8 mouse cellular contexts compared by ENCODE assay signal in the genomic region with DNA sequence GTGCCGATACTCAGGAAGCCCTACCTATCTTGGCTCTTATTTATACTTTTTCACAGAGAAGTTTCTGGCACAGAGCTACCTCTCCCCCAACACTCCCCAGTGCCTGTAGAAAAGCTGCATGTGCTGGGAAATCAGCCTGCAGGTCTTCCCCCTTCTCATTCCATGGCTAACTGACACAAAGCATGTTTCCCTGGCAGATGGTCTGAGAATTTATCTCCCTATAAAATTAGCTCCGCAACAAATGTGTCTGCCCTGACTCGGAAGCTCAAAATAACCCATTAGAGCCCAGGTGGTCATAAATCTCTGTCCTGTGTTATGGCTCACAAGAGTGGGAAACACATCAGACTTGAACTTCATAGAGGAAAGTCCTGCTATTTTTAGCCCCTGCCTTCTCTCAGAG.
DNase-seq lines count a peak whose midpoint lies in the region; ATAC-seq lines count a peak whose summit lies in the region.

No protein-coding gene starts in this region.

- no peaks in the 10 kb centered on the region for H3K36me3 ChIP-seq in kidney, embryonic 15.5 days
- H3K36me3 ChIP-seq in heart, embryonic 14.5 days (ENCODE audit: control insufficient read depth, insufficient read depth, low read length) = no peaks in the 10 kb centered on the region
- H3K36me3 ChIP-seq in midbrain, embryonic 16.5 days (ENCODE audit: control insufficient read depth, insufficient read depth, low read length) = no peaks in the 10 kb centered on the region

- H3K4me2 ChIP-seq in kidney, embryonic 15.5 days = no peak overlapping the region
- peak overlapping the region; percentile 56 for H3K4me2 ChIP-seq in heart, embryonic 14.5 days (ENCODE audit: low read length)
- no peak overlapping the region for H3K4me2 ChIP-seq in midbrain, embryonic 16.5 days (ENCODE audit: low read length)

- 14% methylated on average over 3 of the region's 3 CpGs for WGBS in kidney, embryonic 15.5 days
- 3% methylated on average over 3 of the region's 3 CpGs for WGBS in heart, embryonic 14.5 days
- 37% methylated on average over 3 of the region's 3 CpGs for WGBS in midbrain, embryonic 16.5 days

- ATAC-seq in kidney, embryonic 15.5 days (replicated peaks; ENCODE audit: low FRiP score) = peak; percentile 50
- ATAC-seq in heart, embryonic 14.5 days (ENCODE audit: insufficient number of reproducible peaks, insufficient read depth, low FRiP score, low read depth) = 0 out of 2 replicates have a peak, but pooled peaks have one; percentile 31
- no peak for ATAC-seq in midbrain, embryonic 16.5 days
- ATAC-seq in erythroblast, adult 5-6 weeks (replicated peaks; ENCODE audit: low FRiP score, poor library complexity, severe bottlenecking) = no peak

- peaks cover 25% of the 10 kb centered on the region for H3K4me1 ChIP-seq in kidney, embryonic 15.5 days
- peaks cover 20 to 36% of the 10 kb centered on the region in 2 experiments for H3K4me1 ChIP-seq in heart, embryonic 14.5 days (ENCODE audit: control insufficient read depth in 2 of 2, insufficient read depth in 2 of 2, low read length in 2 of 2)
- peaks cover 30% of the 10 kb centered on the region for H3K4me1 ChIP-seq in midbrain, embryonic 16.5 days (ENCODE audit: control insufficient read depth, insufficient read depth, low read length)

- H3K4me3 ChIP-seq in kidney, embryonic 15.5 days (replicated peaks) = no peak overlapping the region
- no peak overlapping the region for H3K4me3 ChIP-seq in heart, embryonic 14.5 days (ENCODE audit: control insufficient read depth in 1 of 2, insufficient read depth in 1 of 2, low read depth in 1 of 2, low read length in 2 of 2)
- H3K4me3 ChIP-seq in midbrain, embryonic 16.5 days (ENCODE audit: low read depth, low read length) = no peak overlapping the region

- no peak for DNase-seq in kidney, adult 8-10 months
- peak; percentile 69 for DNase-seq in cerebellum, adult 9-10 months
- DNase-seq in testis, postnatal 10 days (ENCODE audit: low spot score) = no peak
- no peak for DNase-seq in lung, postnatal 4 days

- H3K27ac ChIP-seq in kidney, embryonic 15.5 days = peak overlapping the region; percentile 74
- H3K27ac ChIP-seq in heart, embryonic 14.5 days (replicated peaks in 1 of 2; ENCODE audit: control insufficient read depth in 1 of 2, insufficient read depth in 1 of 2, low read depth in 2 of 2, low read length in 2 of 2) = peak overlapping the region; percentile 98 to 99
- H3K27ac ChIP-seq in midbrain, embryonic 16.5 days (ENCODE audit: low read length) = peak overlapping the region; percentile 90

- H3K27me3 ChIP-seq in kidney, embryonic 15.5 days = no peaks in the 10 kb centered on the region
- H3K27me3 ChIP-seq in heart, embryonic 14.5 days (ENCODE audit: control insufficient read depth, insufficient read depth, low read length) = no peaks in the 10 kb centered on the region
- H3K27me3 ChIP-seq in midbrain, embryonic 16.5 days (ENCODE audit: control insufficient read depth, insufficient read depth, low read depth, low read length) = no peaks in the 10 kb centered on the region

- no peaks in the 10 kb centered on the region for H3K9me3 ChIP-seq in kidney, embryonic 15.5 days (replicated peaks)
- H3K9me3 ChIP-seq in heart, embryonic 14.5 days (ENCODE audit: control insufficient read depth, low read length) = no peaks in the 10 kb centered on the region
- no peaks in the 10 kb centered on the region for H3K9me3 ChIP-seq in midbrain, embryonic 16.5 days (replicated peaks; ENCODE audit: control insufficient read depth, low read length, poor library complexity, severe bottlenecking)

- no peak overlapping the region for H3K9ac ChIP-seq in kidney, embryonic 15.5 days
- peak overlapping the region; percentile 51; the same call in 1 of the 2 replicates for H3K9ac ChIP-seq in heart, embryonic 14.5 days (ENCODE audit: low read length)
- H3K9ac ChIP-seq in midbrain, embryonic 16.5 days (ENCODE audit: low read depth, low read length) = no peak overlapping the region; the same call in 1 of the 2 replicates

Comparison
In these comparisons a context has a peak if more than half of its experiments do, and no peak if none do; other contexts are left out.
1. ATAC-seq: peak in kidney, embryonic 15.5 days (single experiment) and heart, embryonic 14.5 days (single experiment); none in midbrain, embryonic 16.5 days (single experiment) and erythroblast, adult 5-6 weeks (single experiment).
2. Peak in every context shown above with its lines, with median percentiles within 50 percentile points of each other: H3K27ac ChIP-seq.